Mouse (Mus musculus) midbrain, embryonic 13.5 days (tissue): ENCODE data around the gene Smyd1. TPM values are rescaled to one million over a fixed set of nuclear protein-coding genes. Genes with fewer than 3 reads are reported as not detected.

Experiments used
- ATAC-seq: fragments of 200-750 bp; cut with Nextera tagmentation; 2 replicates; pipeline ENCODE4 v1.8.0; 2017; ENCODE audit warnings: mild to moderate bottlenecking, moderate TSS enrichment, moderate library complexity
- H3K27ac ChIP-seq: fragments of 300-500 bp; sonication (generic); 2 replicates; pipeline ENCODE4 v1.5.1; 2015; ENCODE audit warnings: inconsistent platforms, mild to moderate bottlenecking, moderate library complexity
- H3K27me3 ChIP-seq: fragments of 300-500 bp; sonication (generic); 2 replicates; pipeline ENCODE4 v1.6.1; 2015; ENCODE audit warnings: mild to moderate bottlenecking, inconsistent platforms
- H3K36me3 ChIP-seq: fragments of 300-500 bp; sonication (generic); 2 replicates; pipeline ENCODE4 v1.6.1; 2015; ENCODE audit warnings: mild to moderate bottlenecking, inconsistent platforms
- H3K4me1 ChIP-seq: fragments of 300-500 bp; sonication (generic); replicated peaks from 2 replicates; pipeline ENCODE4 v1.6.1; 2015; ENCODE audit warnings: inconsistent platforms
- H3K4me2 ChIP-seq: fragments of 300-500 bp; sonication (generic); replicated peaks from 2 replicates; pipeline ENCODE4 v1.6.1; 2015; ENCODE audit warnings: moderate library complexity, mild to moderate bottlenecking, inconsistent platforms
- H3K4me3 ChIP-seq: fragments of 300-500 bp; sonication (generic); replicated peaks from 2 replicates; pipeline ENCODE4 v1.5.1; 2015; ENCODE audit warnings: mild to moderate bottlenecking, inconsistent platforms
- H3K9ac ChIP-seq: fragments of 300-500 bp; sonication (generic); replicated peaks from 2 replicates; pipeline ENCODE4 v1.6.1; 2015; ENCODE audit warnings: mild to moderate bottlenecking, inconsistent platforms
- H3K9me3 ChIP-seq: fragments of 300-500 bp; sonication (generic); 2 replicates; pipeline ENCODE4 v1.6.1; 2016; ENCODE audit warnings: mild to moderate bottlenecking, inconsistent platforms
- WGBS: fragments of 180-500 bp; shearing (Covaris S2); methylation state at CpG from one replicate; pipeline ENCODE4 v1.1.7; 2015; 5-methylcytosine and 5-hydroxymethylcytosine counted together
- polyA plus RNA-seq: library from polyadenylated mRNA; unstranded; fragments of >200 nt; fragmentation: Nextera tagmentation; extraction: Ambion mirVana; gene quantifications from 2 replicates; pipeline ENCODE4 v1.2.1, GENCODE M21; 2015

The Smyd1 gene
- polyA plus RNA-seq, 1 experiment from 2014 or later, result not detected

GRCm38 (mm10) chr6:71224184-71224943 is 97.7 kb downstream of the Smyd1 start:
- peaks cover 14% of the 10 kb centered on the region for H3K4me1 ChIP-seq
- ATAC-seq, result no peak
- no peaks in the 10 kb centered on the region for H3K36me3 ChIP-seq
- H3K9me3 ChIP-seq, result no peaks in the 10 kb centered on the region
- H3K4me2 ChIP-seq, result no peak overlapping the region
- H3K4me3 ChIP-seq, result no peak overlapping the region
- no peak overlapping the region for H3K9ac ChIP-seq
- H3K27ac ChIP-seq, result no peak overlapping the region
- WGBS, result 84% methylated on average over 3 of the region's 3 CpGs
- H3K27me3 ChIP-seq, result no peaks in the 10 kb centered on the region

- no peaks in the 10 kb centered on the region for H3K27me3 ChIP-seq
- H3K27ac ChIP-seq, result no peak overlapping the region
- H3K4me2 ChIP-seq, result no peak overlapping the region
- no peaks in the 10 kb centered on the region for H3K9me3 ChIP-seq
- H3K4me1 ChIP-seq, result peaks cover 3% of the 10 kb centered on the region; the same call in 1 of the 2 replicates
- no peak overlapping the region for H3K4me3 ChIP-seq
- H3K36me3 ChIP-seq, result no peaks in the 10 kb centered on the region
- 88% methylated on average over 4 of the region's 4 CpGs for WGBS
- no peak for ATAC-seq
- H3K9ac ChIP-seq, result no peak overlapping the region
Measured at GRCm38 (mm10) chr6:71221501-71221900, 100.5 kb downstream of the Smyd1 start.

- 96% methylated on average over 3 of the region's 3 CpGs for WGBS
- Histone ChIP-seq H3K9me3 (no peaks in the 10 kb centered on the region), H3K27me3 (no peaks in the 10 kb centered on the region), H3K36me3 (no peaks in the 10 kb centered on the region), H3K4me3 (no peak overlapping the region), H3K27ac (no peak overlapping the region), H3K4me2 (no peak overlapping the region), H3K9ac (no peak overlapping the region), H3K4me1 (no peaks in the 10 kb centered on the region)
- ATAC-seq, result no peak
Measured at GRCm38 (mm10) chr6:71212471-71212870, 109.6 kb downstream of the Smyd1 start.

GRCm38 (mm10) chr6:71211917-71212316 is 110.1 kb downstream of the Smyd1 start:
- Histone ChIP-seq H3K4me1 (no peaks in the 10 kb centered on the region), H3K27ac (no peak overlapping the region), H3K27me3 (no peaks in the 10 kb centered on the region), H3K36me3 (no peaks in the 10 kb centered on the region), H3K4me3 (no peak overlapping the region), H3K9ac (no peak overlapping the region), H3K4me2 (no peak overlapping the region), H3K9me3 (no peaks in the 10 kb centered on the region)
- 62% methylated on average over 7 of the region's 7 CpGs for WGBS
- ATAC-seq, result no peak

GRCm38 (mm10) chr6:71208691-71209090 is 113.3 kb downstream of the Smyd1 start:
- no peak overlapping the region for H3K27ac ChIP-seq
- WGBS, result 93% methylated on average over 2 of the region's 2 CpGs
- H3K9me3 ChIP-seq, result no peaks in the 10 kb centered on the region
- H3K4me2 ChIP-seq, result no peak overlapping the region
- no peak overlapping the region for H3K4me3 ChIP-seq
- no peaks in the 10 kb centered on the region for H3K27me3 ChIP-seq
- H3K36me3 ChIP-seq, result no peaks in the 10 kb centered on the region
- H3K9ac ChIP-seq, result no peak overlapping the region
- H3K4me1 ChIP-seq, result no peaks in the 10 kb centered on the region
- no peak for ATAC-seq

- Histone ChIP-seq H3K27ac (no peak overlapping the region), H3K9ac (no peak overlapping the region), H3K4me2 (no peak overlapping the region), H3K36me3 (no peaks in the 10 kb centered on the region), H3K27me3 (no peaks in the 10 kb centered on the region), H3K4me1 (no peaks in the 10 kb centered on the region), H3K4me3 (no peak overlapping the region), H3K9me3 (no peaks in the 10 kb centered on the region)
- ATAC-seq, result no peak
- WGBS, result 94% methylated on average over 8 of the region's 8 CpGs
Measured at GRCm38 (mm10) chr6:71204166-71204565, 117.9 kb downstream of the Smyd1 start.

- H3K27me3 ChIP-seq, result no peaks in the 10 kb centered on the region
- H3K4me1 ChIP-seq, result no peaks in the 10 kb centered on the region
- ATAC-seq, result no peak
- no peak overlapping the region for H3K27ac ChIP-seq
- H3K36me3 ChIP-seq, result no peaks in the 10 kb centered on the region
- no peaks in the 10 kb centered on the region for H3K9me3 ChIP-seq
- H3K9ac ChIP-seq, result no peak overlapping the region
- 93% methylated on average over 5 of the region's 5 CpGs for WGBS
- H3K4me2 ChIP-seq, result no peak overlapping the region
- H3K4me3 ChIP-seq, result no peak overlapping the region
Measured at GRCm38 (mm10) chr6:71203674-71204073, 118.4 kb downstream of the Smyd1 start.

GRCm38 (mm10) chr6:71201925-71202324 is 120.1 kb downstream of the Smyd1 start:
- WGBS, result 64% methylated on average over 5 of the region's 5 CpGs
- Histone ChIP-seq H3K27me3 (no peaks in the 10 kb centered on the region), H3K27ac (no peak overlapping the region), H3K4me3 (no peak overlapping the region), H3K4me1 (no peaks in the 10 kb centered on the region), H3K36me3 (no peaks in the 10 kb centered on the region), H3K9ac (no peak overlapping the region), H3K4me2 (no peak overlapping the region), H3K9me3 (no peaks in the 10 kb centered on the region)
- no peak for ATAC-seq

GRCm38 (mm10) chr6:71199612-71200011 is 122.4 kb downstream of the Smyd1 start, which contains the start of gene Fabp1:
Gene Fabp1, plus strand, starts transcription at chr6:71199827.
- Histone ChIP-seq H3K4me1 (no peaks in the 10 kb centered on the region), H3K36me3 (no peaks in the 10 kb centered on the region), H3K4me2 (no peak within 1 kb of the TSS), H3K27me3 (no peaks in the 10 kb centered on the region), H3K27ac (no peak within 1 kb of the TSS), H3K4me3 (no peak within 1 kb of the TSS), H3K9ac (no peak within 1 kb of the TSS), H3K9me3 (no peaks in the 10 kb centered on the region)
- WGBS, result 88% methylated on average over 4 of the region's 4 CpGs
- no peak for ATAC-seq

- Histone ChIP-seq H3K4me2 (no peak overlapping the region), H3K9ac (no peak overlapping the region), H3K4me3 (no peak overlapping the region), H3K36me3 (no peaks in the 10 kb centered on the region), H3K27me3 (no peaks in the 10 kb centered on the region), H3K4me1 (no peaks in the 10 kb centered on the region), H3K9me3 (no peaks in the 10 kb centered on the region), H3K27ac (no peak overlapping the region)
- WGBS, result 89% methylated on average over 13 of the region's 13 CpGs
- no peak for ATAC-seq
Measured at GRCm38 (mm10) chr6:71197636-71198535, 124.1 kb downstream of the Smyd1 start.

GRCm38 (mm10) chr6:71196107-71196506 is 125.9 kb downstream of the Smyd1 start:
- Histone ChIP-seq H3K27ac (no peak overlapping the region), H3K4me1 (no peaks in the 10 kb centered on the region), H3K36me3 (no peaks in the 10 kb centered on the region), H3K4me2 (no peak overlapping the region), H3K27me3 (no peaks in the 10 kb centered on the region), H3K9ac (no peak overlapping the region), H3K9me3 (no peaks in the 10 kb centered on the region), H3K4me3 (no peak overlapping the region)
- ATAC-seq, result no peak

- no peak for ATAC-seq
- H3K9me3 ChIP-seq, result no peaks in the 10 kb centered on the region
Measured at GRCm38 (mm10) chr6:71193151-71193740, 128.8 kb downstream of the Smyd1 start.

More at GRCm38 (mm10) chr6:71193151-71193740, 128.8 kb downstream of the Smyd1 start:
- no peaks in the 10 kb centered on the region for H3K4me1 ChIP-seq
- no peaks in the 10 kb centered on the region for H3K27me3 ChIP-seq
- 85% methylated on average over 6 of the region's 6 CpGs for WGBS
- H3K27ac ChIP-seq, result no peak overlapping the region
- H3K4me2 ChIP-seq, result no peak overlapping the region
- H3K36me3 ChIP-seq, result no peaks in the 10 kb centered on the region
- no peak overlapping the region for H3K9ac ChIP-seq
- no peak overlapping the region for H3K4me3 ChIP-seq
